Mouse (Mus musculus) G1E (cell line): ENCODE data around the gene 1810010D01Rik.

Source experiments
- CTCF ChIP-seq: IDR thresholded peaks from 2 replicates; pipeline ENCODE4 v1.5.1; 2012; ENCODE audit warnings: low read depth, low read length, inconsistent platforms, mixed read lengths
- GATA1 ChIP-seq: IDR thresholded peaks from 2 replicates; pipeline ENCODE4 v1.6.1; 2012; ENCODE audit warnings: borderline replicate concordance, low read length, inconsistent platforms, mixed read lengths
- GATA2 ChIP-seq: IDR thresholded peaks from 2 replicates; pipeline ENCODE4 v1.6.1; 2012; ENCODE audit warnings: low read depth, low read length, inconsistent platforms, borderline replicate concordance
- POLR2AphosphoS5 ChIP-seq: IDR thresholded peaks from 2 replicates; pipeline ENCODE4 v1.6.1; 2012; ENCODE audit warnings: low read depth, low read length, inconsistent platforms; ENCODE audit not compliant: insufficient replicate concordance

DNA sequence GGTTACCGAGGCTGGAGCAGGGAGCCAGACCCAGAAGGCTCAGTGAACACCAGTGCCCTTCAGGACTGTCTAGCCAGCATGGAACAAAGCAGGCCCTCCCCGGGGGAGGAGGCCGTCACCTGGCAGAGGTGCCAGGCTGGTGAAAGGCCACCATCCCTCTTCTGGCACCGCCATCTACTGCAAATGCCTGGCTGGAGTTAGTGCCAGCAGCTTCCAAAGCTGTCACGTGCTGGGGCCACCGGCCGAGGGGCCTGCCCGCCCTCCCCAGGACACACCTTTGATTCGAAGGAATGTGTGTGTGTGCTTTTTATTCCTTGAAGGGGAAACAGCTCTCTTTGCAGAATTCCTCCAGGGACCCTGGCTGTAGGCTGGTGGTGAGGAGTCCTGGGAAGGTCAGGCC is 23.7 kb upstream of the 1810010D01Rik start:
- TF ChIP-seq CTCF (no peak), POLR2AphosphoS5 (no peak), GATA2 (no peak), GATA1 (no peak)
